Mouse (Mus musculus): ENCODE data around the gene Rpap1. TPM values are rescaled to one million over a fixed set of nuclear protein-coding genes. Genes with fewer than 3 reads are reported as not detected.
A peak's percentile ranks its signal among the peaks of the same experiment; 100 is the strongest.

Gene Rpap1
- polyA plus RNA-seq (2015; fragmentation: Nextera tagmentation; extraction: Ambion mirVana), result 18.6 and 19.6 TPM in 2 replicates

DNA sequence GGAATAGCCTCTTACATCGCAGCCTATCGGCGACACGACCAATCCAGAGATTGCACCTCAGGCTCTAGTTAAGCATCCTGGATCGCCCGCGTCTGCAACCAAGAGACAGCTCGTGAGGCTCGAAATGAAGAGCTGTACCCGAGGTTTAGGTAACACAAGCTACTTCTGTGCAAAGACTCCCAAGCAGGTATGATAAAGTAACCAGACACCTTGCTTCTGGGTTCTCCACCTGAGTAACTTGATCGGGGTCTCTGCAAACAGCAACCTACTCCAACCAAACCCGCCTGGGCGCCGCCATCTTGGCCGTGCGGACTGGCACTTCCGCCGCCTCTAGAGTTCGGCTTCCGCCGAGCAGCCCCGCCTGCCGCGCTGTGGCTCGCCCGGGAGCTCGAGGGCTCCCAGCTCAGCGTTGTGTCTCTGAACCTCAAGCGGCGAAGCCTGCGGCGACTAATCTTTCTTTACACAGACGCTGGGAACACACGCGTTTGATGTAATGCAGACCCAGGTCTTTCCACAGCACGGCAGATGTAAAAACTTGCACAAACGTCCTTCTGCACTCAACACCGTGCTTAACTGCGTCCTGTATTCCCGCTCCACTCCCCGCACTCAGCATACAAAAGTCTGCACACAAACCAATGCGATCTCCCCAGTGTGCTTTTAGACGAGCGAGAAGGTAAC is at the start of gene Rpap1:
Rpap1 (minus strand) TSS at position 332 of the 678 bp plus-strand sequence.
- peak within 1 kb of the TSS; percentile 53 for H3K4me3 ChIP-seq
- H3K9ac ChIP-seq, result peak within 1 kb of the TSS; percentile 46
- H3K4me2 ChIP-seq, result peak within 1 kb of the TSS; percentile 82
- WGBS, result under 1% methylated on average over 44 of the region's 44 CpGs
- no peaks in the 10 kb centered on the region for H3K27me3 ChIP-seq
- H3K4me1 ChIP-seq (replicated peaks), result peaks cover 15% of the 10 kb centered on the region
- peak; percentile 96 for ATAC-seq (ENCODE audit: low FRiP score, low read depth)
- no peaks in the 10 kb centered on the region for H3K9me3 ChIP-seq
- H3K36me3 ChIP-seq, result peaks cover 6% of the 10 kb centered on the region
- peak within 1 kb of the TSS; percentile 89 for H3K27ac ChIP-seq (replicated peaks)

DNA sequence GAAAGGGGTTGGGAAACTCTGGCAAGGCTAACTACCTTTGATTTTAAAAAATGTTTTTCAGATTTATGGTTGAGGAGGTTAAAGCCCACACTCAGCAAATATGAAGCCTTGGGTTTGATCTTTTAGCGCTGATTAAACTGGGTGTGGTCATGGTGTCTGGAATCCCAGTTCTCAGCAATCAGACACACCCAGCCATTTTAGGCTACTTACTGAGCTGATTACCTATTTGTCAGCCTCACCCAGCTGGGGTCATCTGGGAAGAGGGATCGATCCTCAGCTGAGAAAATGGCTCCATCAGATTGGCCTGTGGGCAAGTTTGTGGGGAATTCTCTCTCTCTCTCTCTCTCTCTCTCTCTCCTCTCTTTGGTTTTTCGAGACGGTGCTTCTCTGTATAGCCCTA is 46.9 kb upstream of the Rpap1 start:
- no peak overlapping the region for H3K9ac ChIP-seq
- H3K4me1 ChIP-seq (replicated peaks), result no peaks in the 10 kb centered on the region
- no peak overlapping the region for H3K27ac ChIP-seq (replicated peaks)
- H3K36me3 ChIP-seq, result no peaks in the 10 kb centered on the region
- H3K4me3 ChIP-seq, result no peak overlapping the region
- H3K4me2 ChIP-seq, result no peak overlapping the region
- no peak for ATAC-seq (ENCODE audit: low FRiP score, low read depth)
- H3K27me3 ChIP-seq, result no peaks in the 10 kb centered on the region
- 94% methylated on average over 4 of the region's 4 CpGs for WGBS
- H3K9me3 ChIP-seq, result no peaks in the 10 kb centered on the region

DNA sequence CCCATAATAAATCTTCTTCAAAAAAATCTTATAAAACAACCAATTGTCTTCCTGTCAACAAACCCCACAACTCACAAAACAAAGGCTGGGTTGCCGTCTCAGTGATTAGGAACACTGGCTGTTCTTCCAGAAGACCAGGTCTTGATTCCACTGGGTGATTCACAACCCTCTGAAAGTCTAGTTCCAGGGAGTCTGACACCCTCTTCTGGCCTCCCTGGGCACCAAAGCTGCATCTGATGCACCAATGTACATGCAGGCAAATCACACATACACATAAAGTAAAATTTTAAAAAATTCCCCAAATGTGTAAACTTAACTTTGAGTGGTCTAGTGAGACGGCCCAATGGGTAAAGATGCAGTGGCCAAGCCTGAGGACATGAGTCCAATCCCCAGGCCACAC is 43.2 kb upstream of the Rpap1 start:
- 74% methylated on average over 2 of the region's 2 CpGs for WGBS
- Histone ChIP-seq H3K4me2 (no peak overlapping the region), H3K4me1 (replicated peaks) (no peaks in the 10 kb centered on the region), H3K9me3 (no peaks in the 10 kb centered on the region), H3K9ac (no peak overlapping the region), H3K27me3 (no peaks in the 10 kb centered on the region), H3K36me3 (no peaks in the 10 kb centered on the region), H3K27ac (replicated peaks) (no peak overlapping the region), H3K4me3 (no peak overlapping the region)
- ATAC-seq (ENCODE audit: low FRiP score, low read depth), result no peak

DNA sequence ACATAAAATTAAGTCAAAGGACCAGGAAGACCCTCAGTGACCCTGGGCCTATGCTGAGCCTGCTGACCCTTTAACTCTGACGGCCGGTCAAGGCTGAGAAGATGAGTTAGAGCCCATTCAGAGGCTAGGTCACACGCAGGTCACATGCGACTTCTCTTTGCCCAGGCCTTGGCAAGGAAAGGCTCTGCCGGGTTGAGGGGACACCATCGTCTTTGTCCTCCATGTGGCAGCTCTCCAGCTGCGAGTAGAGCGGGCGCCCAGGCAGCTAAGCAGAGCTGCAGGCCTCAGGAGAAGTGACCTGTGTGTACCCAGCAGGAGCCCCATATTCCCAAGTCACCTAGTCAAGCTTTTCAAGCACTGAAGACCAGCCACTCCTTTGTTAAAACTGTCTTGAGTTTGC is 33.8 kb upstream of the Rpap1 start:
- Histone ChIP-seq H3K4me1 (replicated peaks) (0 out of 2 replicates have a peak, but pooled peaks cover 3% of the 10 kb centered on the region), H3K4me2 (no peak overlapping the region), H3K36me3 (no peaks in the 10 kb centered on the region), H3K9ac (no peak overlapping the region), H3K9me3 (no peaks in the 10 kb centered on the region), H3K4me3 (no peak overlapping the region), H3K27me3 (no peaks in the 10 kb centered on the region), H3K27ac (replicated peaks) (no peak overlapping the region)
- WGBS, result 67% methylated on average over 9 of the region's 9 CpGs
- no peak for ATAC-seq (ENCODE audit: low FRiP score, low read depth)

DNA sequence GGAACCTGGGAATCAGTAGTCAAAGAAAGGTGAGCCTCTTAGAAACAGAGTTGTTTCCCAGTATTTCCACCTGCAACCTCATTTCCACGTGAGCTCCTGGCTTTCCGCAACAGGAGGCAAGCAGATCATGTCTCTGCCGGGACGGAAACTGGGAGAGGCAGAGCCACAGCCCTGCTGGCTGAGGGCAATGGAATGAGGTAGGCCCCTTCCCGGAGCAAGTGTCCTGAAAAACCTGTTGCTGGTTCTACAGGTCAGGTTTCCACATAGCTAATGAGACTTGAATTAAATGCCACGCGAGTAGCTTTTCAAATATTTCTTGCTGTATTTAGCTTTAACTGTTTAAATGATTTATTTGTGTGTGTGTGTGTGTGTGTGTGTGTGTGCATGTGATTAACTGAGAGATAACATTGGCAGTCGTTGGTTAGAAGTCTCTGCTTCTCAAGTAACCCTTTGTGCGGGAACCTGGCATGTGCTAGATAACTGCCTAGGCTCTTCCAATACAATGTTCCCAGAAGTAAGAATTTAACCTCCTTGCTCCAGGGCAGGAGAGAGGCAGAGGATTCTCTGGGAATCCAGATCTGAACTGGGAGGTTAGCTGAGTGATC is 31.4 kb upstream of the Rpap1 start:
- Histone ChIP-seq H3K9ac (no peak overlapping the region), H3K9me3 (no peaks in the 10 kb centered on the region), H3K27ac (replicated peaks) (no peak overlapping the region), H3K27me3 (no peaks in the 10 kb centered on the region), H3K4me2 (no peak overlapping the region), H3K4me1 (replicated peaks) (0 out of 2 replicates have a peak, but pooled peaks cover 8% of the 10 kb centered on the region), H3K4me3 (no peak overlapping the region), H3K36me3 (no peaks in the 10 kb centered on the region)
- WGBS, result 74% methylated on average over 9 of the region's 9 CpGs
- ATAC-seq (ENCODE audit: low FRiP score, low read depth), result no peak

DNA sequence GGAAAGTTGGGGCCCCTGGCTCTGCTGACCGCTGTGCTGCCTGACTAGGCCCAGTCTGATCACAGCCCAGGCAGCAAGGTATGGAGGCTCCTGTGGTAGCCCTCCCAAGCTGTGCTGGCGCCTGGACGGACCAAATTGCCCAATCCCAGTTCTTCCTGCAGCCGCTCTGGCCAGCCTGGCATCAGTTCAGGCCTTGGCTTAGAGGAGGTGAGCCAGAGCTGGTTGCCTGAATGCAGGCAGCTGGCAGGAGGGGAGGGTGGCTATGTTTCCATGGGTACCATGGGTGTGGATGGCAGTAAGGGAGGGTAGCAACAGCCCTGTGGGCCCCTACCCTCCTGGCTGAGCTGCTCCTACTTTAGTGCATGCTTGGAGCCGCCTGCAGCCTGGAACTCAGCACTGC is 29.7 kb upstream of the Rpap1 start:
- Histone ChIP-seq H3K9me3 (no peaks in the 10 kb centered on the region), H3K4me3 (no peak overlapping the region), H3K27me3 (no peaks in the 10 kb centered on the region), H3K9ac (no peak overlapping the region), H3K36me3 (no peaks in the 10 kb centered on the region), H3K4me1 (replicated peaks) (0 out of 2 replicates have a peak, but pooled peaks cover 8% of the 10 kb centered on the region), H3K27ac (replicated peaks) (peak overlapping the region; percentile 51), H3K4me2 (no peak overlapping the region)
- 64% methylated on average over 5 of the region's 5 CpGs for whole genome bisulfite sequencing
- ATAC-seq (ENCODE audit: low FRiP score, low read depth), result peak; percentile 89

DNA sequence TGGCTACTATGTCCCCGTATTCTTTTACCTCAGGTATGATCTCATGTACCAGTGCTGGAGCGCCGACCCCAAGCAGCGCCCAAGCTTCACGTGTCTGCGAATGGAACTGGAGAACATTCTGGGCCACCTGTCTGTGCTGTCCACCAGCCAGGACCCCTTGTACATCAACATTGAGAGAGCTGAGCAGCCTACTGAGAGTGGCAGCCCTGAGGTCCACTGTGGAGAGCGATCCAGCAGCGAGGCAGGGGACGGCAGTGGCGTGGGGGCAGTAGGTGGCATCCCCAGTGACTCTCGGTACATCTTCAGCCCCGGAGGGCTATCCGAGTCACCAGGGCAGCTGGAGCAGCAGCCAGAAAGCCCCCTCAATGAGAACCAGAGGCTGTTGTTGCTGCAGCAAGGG is 29.3 kb upstream of the Rpap1 start:
- H3K4me2 ChIP-seq, result no peak overlapping the region
- H3K4me3 ChIP-seq, result no peak overlapping the region
- H3K27ac ChIP-seq (replicated peaks), result peak overlapping the region; percentile 51
- no peak for ATAC-seq (ENCODE audit: low FRiP score, low read depth)
- H3K27me3 ChIP-seq, result no peaks in the 10 kb centered on the region
- 0 out of 2 replicates have a peak, but pooled peaks cover 8% of the 10 kb centered on the region for H3K4me1 ChIP-seq (replicated peaks)
- no peaks in the 10 kb centered on the region for H3K36me3 ChIP-seq
- 92% methylated on average over 13 of the region's 13 CpGs for WGBS
- H3K9ac ChIP-seq, result no peak overlapping the region
- H3K9me3 ChIP-seq, result no peaks in the 10 kb centered on the region

DNA sequence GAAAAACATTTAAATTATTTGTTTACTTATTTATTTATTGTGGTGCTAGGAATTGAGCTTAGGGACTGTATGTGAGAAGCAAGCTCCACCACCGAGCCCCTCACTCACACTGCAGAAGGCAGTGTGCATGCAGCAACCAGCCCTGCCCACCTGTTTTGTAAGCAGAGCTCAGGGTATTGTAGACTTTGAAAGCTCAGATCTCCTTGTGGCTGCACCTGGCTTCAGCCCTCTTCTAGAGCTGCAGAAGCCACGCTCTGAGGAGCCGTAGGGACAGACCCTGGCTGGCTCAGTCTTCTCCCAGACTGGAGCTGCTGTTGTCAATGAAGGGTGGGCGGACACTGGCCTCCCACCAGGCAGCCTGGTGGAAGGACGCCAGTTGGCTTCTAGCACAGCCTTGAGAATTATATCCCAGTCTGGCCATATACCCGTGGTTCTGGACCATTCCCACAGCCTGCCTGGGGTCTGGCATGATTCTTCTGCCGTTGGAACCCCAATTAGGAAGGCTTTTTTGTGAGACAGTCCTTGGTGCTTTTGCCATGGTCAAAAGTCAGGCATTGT is 27.1 kb upstream of the Rpap1 start:
- Histone ChIP-seq H3K4me1 (replicated peaks) (0 out of 2 replicates have a peak, but pooled peaks cover 8% of the 10 kb centered on the region), H3K9me3 (no peaks in the 10 kb centered on the region), H3K27me3 (no peaks in the 10 kb centered on the region), H3K4me2 (no peak overlapping the region), H3K4me3 (no peak overlapping the region), H3K27ac (replicated peaks) (peak overlapping the region; percentile 68), H3K36me3 (peaks cover 17% of the 10 kb centered on the region), H3K9ac (no peak overlapping the region)
- peak; percentile 71 for ATAC-seq (ENCODE audit: low FRiP score, low read depth)
- WGBS, result 61% methylated on average over 7 of the region's 7 CpGs

DNA sequence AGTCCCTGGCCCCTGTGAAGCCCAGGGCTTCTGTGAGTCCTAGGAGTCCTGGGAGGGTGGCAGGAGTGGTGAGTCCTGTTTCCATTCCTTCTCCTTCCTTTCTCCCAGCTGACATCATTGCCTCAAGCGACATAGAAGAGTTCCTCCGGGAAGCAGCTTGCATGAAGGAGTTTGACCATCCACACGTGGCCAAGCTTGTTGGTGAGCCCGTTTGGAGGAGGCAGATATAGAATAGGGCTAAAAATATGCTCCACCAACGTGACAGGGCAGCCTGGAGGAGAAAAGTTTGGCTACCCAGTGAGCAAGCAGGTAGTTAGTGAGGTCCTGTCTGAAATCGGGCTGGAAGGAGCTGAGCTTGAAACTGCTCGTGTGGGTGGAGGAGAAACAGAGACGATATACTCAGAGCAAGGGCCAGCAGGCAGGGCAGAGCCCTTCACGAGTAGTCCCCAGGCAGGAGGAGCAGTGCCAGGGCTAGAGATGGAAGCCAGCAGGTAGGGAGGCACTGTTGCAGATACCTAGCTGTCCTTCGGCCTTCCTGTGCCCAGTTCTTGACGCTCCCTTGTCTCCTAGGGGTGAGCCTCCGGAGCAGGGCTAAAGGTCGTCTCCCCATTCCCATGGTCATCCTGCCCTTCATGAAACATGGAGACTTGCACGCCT is 24.3 kb upstream of the Rpap1 start:
- no peak for ATAC-seq (ENCODE audit: low FRiP score, low read depth)
- no peak overlapping the region for H3K4me3 ChIP-seq
- 91% methylated on average over 14 of the region's 14 CpGs for WGBS

DNA sequence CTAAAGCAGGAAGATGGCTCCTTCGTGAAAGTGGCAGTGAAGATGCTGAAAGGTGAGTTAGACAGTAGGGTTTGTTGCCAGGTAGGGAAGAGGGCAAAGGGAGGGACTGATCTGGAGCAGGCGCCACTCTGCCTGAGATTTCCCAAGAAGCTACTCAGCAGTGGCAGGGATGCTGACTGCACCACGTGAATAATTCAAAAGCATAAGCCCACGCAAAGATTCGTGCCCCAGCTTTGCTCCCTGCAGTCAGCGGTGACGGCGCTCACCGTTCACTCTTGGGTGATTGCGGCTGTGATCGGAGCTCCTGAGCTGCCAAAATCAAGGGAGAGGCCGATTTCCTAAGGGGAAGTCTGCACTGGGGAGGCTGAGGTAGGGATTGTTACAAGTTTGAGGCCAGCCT is 23.6 kb upstream of the Rpap1 start:
- Histone ChIP-seq H3K9ac (no peak overlapping the region), H3K27me3 (no peaks in the 10 kb centered on the region), H3K9me3 (no peaks in the 10 kb centered on the region), H3K36me3 (peaks cover 21% of the 10 kb centered on the region), H3K4me2 (no peak overlapping the region), H3K4me1 (replicated peaks) (0 out of 2 replicates have a peak, but pooled peaks cover 5% of the 10 kb centered on the region), H3K4me3 (no peak overlapping the region), H3K27ac (replicated peaks) (no peak overlapping the region)
- WGBS, result 64% methylated on average over 12 of the region's 12 CpGs
- ATAC-seq (ENCODE audit: low FRiP score, low read depth), result no peak

More for the DNA sequence above, 24.3 kb upstream of the Rpap1 start:
- Histone ChIP-seq H3K9me3 (no peaks in the 10 kb centered on the region), H3K9ac (no peak overlapping the region), H3K27me3 (no peaks in the 10 kb centered on the region), H3K27ac (replicated peaks) (no peak overlapping the region), H3K4me1 (replicated peaks) (0 out of 2 replicates have a peak, but pooled peaks cover 5% of the 10 kb centered on the region), H3K36me3 (peaks cover 21% of the 10 kb centered on the region), H3K4me2 (no peak overlapping the region)

DNA sequence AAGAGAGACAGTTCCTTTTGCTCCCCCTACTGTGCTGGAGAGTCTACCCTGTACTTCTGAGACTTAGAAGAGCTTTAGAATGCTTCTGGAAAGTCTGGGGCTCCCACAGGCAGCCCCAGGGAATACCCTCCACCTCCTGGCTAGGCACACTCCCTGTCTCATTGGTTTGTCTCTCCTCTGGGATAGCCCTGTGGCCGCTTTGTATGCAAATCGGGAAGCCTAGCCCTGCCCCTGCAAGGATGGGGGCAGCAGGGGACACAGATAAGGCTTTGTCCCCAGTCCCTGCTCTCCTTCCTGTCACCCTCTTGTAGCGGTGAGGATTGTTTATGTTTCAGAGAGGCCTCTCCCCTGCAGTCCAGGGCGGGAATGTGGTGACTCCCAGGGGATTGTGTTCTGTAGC is 21.5 kb upstream of the Rpap1 start:
- no peak overlapping the region for H3K4me3 ChIP-seq
- 47% methylated on average over 4 of the region's 4 CpGs for WGBS
- H3K9me3 ChIP-seq, result no peaks in the 10 kb centered on the region
- no peak overlapping the region for H3K9ac ChIP-seq
- H3K36me3 ChIP-seq, result peaks cover 21% of the 10 kb centered on the region
- no peaks in the 10 kb centered on the region for H3K27me3 ChIP-seq
- H3K4me2 ChIP-seq, result no peak overlapping the region
- ATAC-seq (ENCODE audit: low FRiP score, low read depth), result no peak
- H3K27ac ChIP-seq (replicated peaks), result no peak overlapping the region
- H3K4me1 ChIP-seq (replicated peaks), result peaks cover 19% of the 10 kb centered on the region

DNA sequence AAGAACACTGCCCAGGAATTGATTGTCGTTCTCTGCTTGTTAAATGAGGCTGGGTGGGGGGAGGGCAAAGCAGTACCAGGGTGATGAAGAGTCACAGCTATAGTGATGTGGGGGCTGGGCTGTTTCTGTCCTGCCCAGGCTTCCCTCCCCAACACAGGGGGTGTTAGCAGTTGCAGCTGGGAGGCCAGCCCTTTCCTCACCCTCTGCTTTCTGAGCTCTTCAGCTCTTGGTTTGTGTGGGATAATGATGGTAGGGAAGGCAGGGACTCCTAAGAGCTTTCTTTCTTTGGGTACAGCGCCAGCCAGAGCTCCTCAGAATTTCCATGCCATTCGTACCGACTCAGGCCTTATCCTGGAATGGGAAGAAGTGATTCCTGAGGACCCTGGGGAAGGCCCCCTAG is 21.1 kb upstream of the Rpap1 start:
- Histone ChIP-seq H3K4me1 (replicated peaks) (peaks cover 23% of the 10 kb centered on the region), H3K9me3 (no peaks in the 10 kb centered on the region), H3K27ac (replicated peaks) (no peak overlapping the region), H3K36me3 (peaks cover 21% of the 10 kb centered on the region), H3K9ac (no peak overlapping the region), H3K4me3 (no peak overlapping the region), H3K27me3 (no peaks in the 10 kb centered on the region), H3K4me2 (no peak overlapping the region)
- WGBS, result 26% methylated on average over 4 of the region's 4 CpGs
- ATAC-seq (ENCODE audit: low FRiP score, low read depth), result no peak
